Mouse (Mus musculus) cerebellum, postnatal 4 days (tissue): ENCODE results near the gene Ppm1h.

Source experiments
- DNase-seq, 2 experiments: peaks; one replicate each; pipeline ENCODE4 v3.0.0; 2022; ENCODE audit warnings: low spot score in 2 of 2, mixed read lengths in 1 of 2

Ppm1h gene

DNA sequence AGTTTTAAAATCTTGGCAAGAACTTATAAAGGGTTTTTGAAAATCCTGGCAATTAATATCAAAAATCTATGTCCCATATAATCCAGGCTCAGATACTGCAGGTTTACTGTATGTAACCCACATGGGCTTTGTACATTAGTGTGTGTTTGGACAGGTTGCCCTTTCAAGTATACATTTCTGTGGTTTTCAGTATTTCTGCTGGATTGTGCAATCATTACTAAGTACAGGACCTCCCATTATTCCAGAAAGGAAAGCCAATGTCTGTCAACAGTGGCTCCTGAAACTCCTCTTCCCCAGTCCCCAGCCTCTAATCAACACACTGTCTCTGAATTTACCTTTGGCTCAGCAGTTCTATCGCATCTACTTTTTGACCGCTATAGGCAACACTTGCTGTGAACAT is 66.4 kb downstream of the Ppm1h start:
- DNase-seq = no peak

DNA sequence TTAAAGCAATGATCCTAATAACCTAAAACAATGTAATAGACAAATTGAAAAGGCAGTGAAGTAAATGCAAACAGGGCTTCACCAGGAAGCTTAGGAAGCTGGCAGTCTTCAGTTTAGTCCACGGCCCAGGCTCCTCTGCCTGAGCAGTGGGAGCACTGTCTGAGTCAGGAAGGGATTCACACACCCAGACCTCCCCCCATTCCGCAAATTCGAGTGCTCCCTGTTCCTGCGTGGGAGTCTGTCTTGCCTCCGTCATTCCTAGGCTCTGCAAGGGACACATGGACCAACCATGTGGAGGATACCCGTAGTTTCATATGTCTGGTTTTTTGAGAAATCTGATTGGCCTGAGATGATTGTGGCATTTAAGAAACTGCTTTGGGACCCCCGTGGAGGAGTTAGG is 67.6 kb downstream of the Ppm1h start:
- no peak for DNase-seq

DNA sequence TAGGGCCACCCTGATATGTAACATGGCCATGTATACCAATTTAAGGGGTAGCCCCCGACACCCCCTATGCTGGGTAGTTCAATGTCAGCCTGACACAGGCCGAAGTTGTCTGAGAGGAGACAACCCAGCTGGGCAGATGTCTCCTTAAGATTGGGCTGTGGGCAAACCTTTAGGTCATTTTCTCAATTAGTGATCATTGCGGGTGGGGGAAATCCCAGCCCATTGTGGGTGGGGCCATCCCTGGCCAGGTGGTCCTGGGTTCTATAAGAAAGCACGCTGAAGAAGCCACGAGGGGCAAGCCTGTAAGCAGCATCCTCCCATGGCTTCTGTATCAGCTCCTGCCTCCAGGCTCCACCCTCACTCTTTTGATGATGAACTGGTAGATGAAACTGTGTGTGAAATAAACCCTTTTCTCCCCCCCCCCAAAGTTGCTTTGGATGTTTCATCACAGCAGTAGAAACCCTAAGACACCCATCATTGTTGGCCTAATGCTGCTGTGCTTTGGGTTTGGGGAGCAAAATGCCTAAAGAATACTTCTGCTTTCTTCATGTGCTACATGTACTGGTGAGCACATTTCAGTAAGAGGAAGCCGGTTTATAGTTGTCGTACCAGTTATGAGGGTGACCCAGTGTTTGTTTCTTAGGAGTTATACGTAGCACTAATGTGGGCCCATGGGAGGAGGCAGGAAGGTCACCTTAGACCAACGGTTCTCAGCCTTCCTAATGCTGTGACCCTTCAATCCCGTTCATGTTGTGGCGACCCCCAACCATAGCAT is 68.8 kb downstream of the Ppm1h start:
- DNase-seq = no peak

DNA sequence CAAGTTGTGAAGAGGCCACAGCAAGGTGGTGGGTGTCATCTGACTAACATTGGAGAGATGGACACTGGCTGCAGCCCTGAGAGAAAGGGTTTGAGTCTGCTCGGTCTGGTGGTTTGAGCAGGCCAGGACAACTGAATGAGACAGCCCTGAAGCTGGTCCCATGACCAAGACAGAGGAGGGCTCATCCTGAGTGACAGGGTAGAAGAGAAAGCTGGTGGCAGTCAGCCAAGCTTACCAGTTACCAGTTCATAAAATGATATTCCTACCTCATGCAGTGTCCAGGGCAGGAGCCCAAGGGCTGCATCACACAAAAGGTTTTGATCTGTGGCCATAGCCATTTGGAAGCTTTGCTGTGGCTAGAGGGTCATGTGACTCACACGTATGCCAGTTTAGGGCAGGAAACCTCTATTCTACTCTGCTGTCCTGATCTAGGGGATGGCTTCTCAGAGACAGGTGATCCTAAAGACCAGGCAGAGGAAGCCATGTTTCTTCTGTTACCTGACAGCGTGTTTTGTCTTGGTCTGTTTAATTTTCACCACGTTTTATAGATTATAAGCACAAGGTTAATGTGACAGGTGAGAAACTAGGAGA is 69.9 kb downstream of the Ppm1h start:
- DNase-seq = peak; percentile 47 to 85

DNA sequence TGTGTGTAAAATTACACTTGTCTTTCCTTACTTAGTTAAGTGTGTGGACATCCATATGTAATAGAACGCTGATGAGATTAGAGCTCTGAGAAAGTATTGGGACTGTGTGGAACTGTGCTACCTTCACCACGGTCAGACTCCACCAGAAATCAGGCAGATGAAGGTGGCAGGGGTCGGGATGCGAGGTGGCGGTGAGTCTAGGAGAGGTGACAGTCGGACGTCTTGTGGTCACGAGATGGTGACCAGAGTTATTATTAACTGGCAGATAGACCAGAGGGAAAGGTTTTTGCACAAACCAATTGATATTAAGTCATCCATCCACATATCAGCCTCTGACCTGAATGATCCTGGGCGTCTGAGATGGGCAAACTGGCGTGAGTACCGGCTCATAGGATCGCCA is 70.5 kb downstream of the Ppm1h start:
- DNase-seq = no peak

DNA sequence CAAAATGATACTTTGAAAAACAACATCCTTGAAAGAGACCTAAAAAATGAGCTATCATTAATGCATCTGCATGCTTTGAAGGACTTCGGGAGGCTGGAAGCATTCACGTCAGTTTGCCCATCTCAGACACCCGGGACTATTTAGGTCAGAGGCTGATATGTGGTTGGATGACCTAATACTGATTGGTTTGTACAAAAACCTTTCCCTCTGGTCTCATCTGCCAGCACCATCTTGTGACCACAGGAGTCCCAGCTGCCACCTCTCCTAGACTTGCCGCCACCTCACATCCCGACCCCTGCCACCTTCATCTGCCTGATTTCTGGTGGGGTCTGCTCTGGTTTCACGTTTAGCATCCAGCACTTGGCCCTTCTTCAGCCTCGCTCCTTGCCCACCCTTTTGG is 71.3 kb downstream of the Ppm1h start:
- DNase-seq = peak in 1 of 2 experiments; percentile 22

DNA sequence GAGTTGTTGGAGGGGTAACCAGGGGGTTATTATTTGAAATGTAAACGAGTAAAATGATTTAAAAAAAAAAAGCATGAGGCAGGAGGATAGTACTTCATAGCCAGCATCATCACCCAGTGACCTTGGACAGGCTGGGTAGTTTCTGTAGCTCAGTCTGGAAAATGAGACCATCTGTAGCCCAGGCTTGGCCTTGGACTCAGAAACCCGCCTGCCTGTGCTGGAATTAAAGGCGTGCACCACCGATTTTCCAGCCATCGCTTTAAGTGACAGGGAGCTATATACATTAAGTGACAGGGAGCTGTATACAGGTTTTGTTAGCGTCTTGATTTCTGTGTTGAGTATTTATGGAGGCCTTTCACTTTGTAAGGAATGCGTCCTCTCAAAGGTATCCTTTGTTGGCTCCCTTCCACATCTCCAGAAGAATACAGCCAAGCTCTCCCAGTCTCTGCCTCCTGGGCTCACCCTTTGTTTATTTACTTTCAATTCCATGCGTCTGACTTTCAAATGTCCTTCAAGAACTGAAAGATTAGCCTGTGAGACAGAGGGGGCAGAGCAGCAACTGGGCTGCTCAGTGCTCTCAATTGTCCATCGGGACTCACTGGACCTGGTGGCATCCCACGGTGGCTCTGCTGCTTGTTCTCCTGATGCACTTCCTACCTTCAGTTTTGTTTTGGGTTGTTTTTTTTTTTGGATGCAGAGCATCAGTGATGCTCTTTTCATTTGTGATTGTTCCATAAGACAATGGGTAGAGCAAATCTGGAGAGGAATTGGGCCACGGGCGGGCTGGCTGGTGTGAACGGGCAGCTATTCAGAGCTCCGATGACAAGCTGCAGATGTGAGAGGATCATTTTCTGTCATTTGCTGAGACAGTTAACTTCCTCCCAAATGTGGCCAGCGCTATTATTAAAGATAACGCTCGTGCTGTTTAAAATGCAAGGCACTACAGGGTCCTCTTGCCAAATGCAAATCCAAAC is 74.7 kb downstream of the Ppm1h start:
- no peak for DNase-seq

DNA sequence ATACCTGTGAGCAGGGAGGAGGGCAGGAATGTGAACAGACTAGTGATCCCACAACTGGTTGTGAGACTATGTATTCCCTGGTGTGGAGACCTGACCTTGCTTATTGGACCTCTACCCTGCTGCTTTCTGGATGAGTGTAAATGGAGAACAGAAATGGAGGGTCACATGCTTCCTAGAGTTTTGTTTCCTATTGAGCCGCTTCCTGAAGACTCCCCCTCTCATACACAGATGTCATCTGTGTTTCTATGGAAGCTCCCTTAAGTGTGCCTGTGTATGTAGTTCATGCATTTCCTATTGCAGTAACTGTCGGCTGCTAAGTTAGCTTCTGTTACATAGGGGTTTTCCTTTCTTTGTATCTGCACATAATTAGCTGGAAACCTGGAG is 75.4 kb downstream of the Ppm1h start:
- no peak for DNase-seq

DNA sequence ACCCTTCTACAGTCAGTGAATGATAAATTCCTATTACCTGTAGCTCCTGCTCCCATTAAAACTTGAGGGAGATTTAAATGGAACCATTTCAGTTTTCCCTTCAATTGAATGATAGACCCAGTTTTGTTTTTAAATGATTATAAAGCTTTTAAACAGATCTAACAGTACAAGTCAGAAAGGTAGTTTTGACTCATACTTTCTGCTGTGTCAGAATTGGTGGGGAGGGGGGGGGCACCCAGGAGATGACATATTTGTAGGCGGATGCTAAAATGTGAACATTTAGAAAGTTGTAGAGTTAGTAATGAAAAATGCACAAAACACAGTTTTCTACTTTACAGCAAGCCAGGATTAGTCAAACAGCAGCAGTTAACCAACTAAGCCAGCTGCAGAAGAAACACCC is 76.4 kb downstream of the Ppm1h start:
- no peak for DNase-seq

DNA sequence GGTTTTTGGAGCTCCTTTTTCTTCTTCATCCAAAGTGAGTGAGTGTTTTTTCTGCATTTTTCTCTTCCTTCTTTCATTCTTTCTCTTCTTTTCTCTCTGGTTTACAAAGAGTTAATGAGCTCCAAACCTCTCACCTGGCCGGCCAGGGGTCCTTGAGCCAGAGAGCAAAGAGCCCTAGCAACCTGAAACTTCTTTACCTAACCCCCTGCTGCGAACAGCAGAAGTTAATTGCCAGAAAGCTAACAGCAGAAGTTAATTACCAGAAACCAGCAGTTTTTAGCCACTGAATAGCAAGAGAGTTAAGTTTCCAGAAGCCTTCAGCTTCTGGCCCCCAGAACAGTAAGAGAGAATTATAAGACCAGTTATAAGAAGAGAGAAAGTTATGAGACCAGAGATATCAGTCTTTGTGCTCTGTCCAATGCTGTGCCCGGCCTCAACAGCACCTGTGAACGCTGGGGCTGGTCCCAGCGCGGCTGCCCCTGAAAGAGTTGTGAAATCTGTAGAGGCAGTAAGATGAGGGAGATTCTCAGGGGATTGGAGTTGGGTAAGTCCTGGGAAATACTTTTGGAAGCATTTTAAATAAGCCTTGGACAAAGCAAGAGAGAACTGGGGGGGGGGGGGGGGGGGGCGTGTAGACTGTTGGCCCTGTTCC is 78.4 kb downstream of the Ppm1h start:
- no peak for DNase-seq

DNA sequence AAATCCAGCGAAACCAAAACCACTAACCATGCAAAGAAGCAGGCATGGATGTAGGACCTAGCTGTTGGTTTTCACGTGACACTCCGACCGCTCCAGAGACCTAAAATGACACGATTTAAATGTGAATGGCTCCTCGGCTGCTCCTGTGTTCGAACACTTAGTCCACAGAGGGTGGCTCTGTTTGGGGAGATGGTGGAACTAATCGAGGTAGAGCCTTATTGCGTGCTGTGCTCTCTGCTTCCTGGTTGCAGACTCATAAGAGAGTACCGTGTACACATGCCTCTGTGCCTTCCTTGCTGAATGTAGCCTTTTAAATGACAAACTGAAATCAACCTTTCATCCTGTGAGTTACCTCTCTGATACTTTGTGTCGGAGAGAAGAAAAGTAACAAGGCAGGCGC is 79.2 kb downstream of the Ppm1h start:
- DNase-seq = no peak

DNA sequence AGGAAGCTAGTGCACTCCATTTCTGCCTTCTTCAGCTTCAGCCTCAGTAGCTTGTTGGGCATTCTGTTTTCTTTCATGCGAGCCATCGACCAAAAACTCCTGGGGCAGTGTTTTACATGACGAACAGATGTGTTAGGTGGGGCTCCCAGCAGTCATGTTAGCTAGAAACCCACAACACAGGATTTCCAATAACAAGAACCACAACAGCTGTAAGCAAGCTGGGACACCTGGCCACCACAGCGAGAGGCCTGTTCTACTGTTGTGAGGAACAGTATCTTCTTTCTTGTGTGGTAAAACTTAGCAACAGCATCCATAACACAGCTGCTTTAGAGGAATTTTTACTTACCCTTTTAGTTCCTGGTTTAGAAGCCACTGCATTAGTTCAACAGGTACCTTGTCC is 79.8 kb downstream of the Ppm1h start:
- no peak for DNase-seq

DNA sequence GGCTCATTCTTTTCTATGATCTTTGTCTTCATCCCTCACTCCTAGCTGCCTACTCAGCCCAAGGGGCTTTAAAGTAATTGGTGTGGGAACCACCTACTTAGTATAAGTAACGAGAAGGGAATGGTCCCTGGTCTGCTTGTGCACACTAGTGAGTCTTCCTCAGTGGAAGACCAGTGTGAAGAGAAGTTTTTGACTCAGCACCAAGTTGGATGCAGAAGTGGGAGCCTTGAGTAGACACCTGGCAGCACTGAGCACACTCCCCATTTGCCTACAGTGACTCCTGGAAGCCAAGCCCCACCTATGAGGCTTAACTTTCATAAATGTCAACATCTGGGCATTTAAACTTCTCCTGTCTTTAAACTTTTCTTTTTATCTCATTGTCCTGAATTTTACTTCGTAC is 81.2 kb downstream of the Ppm1h start:
- DNase-seq = no peak

DNA sequence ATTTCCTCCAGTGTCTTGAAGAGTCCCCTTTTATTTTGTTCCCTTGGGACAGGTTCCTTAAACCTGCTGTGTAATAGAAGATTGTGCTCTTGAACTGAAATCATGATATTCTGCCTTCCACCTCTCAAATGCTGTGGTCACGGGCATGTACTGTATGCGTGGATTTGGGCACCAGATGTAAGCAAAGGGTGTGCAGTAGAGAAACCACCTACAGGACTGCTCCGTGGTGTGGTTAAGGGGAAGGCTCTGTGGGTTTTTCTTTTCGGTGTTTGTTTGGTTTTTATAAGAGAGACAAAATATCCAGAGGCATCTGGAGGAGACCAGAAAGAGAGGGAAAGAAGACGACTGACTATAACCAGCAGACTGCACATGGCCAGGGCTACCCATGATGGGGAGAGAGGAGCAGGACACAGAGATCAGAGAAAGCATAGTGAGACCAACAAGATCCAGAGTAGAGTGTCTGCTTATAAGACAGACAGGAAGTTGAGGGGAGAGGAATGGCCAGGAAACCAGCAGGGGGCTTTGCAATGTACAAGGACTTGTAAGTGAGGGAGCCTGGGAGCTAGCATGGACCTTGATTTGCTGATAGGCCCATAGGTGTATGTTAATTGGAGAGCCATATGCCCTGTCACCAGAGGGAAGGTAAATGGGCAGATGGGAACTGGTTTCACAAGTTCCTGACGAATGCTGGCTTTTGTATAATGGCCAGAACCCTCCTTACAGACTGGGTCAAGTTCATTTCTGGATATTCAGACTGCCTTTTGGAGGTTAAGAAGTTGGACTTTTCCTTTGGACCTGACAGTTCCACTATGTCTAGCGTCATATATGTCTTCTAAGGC is 82.1 kb downstream of the Ppm1h start:
- no peak for DNase-seq

DNA sequence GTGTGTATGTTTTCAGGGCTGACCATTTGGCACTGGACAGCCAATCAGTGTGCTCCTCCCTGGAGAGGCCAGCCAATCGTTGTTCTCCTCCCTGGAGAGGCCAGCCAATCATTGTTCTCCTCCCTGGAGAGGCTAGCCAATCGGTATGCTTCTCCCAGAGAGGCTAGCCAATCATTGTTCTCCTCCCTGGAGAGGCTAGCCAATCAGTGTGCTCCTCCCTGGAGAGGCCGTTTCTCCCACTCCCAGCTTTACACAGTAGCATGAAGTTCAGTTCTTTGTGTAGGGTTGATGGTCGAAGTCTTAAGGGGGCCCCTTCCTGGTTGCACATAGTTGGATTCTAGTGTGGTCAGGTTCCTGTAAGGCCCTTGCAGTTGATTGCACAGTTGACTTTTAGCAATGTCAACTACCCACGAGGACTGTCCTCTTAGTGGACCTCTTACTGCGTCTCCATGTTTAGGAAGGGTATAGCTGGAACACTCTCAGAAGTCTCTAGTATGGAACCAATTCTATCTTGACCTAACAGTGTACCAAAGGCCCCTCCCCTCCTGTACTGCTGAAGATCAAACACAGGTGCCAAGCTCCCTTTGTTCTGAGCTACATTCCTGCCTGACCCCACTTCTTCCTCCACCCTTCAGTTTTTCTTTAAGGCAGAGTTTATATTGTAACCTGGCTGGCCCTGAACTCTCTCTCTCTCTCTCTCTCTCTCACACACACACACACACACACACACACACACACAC is 84.4 kb downstream of the Ppm1h start:
- DNase-seq = no peak

DNA sequence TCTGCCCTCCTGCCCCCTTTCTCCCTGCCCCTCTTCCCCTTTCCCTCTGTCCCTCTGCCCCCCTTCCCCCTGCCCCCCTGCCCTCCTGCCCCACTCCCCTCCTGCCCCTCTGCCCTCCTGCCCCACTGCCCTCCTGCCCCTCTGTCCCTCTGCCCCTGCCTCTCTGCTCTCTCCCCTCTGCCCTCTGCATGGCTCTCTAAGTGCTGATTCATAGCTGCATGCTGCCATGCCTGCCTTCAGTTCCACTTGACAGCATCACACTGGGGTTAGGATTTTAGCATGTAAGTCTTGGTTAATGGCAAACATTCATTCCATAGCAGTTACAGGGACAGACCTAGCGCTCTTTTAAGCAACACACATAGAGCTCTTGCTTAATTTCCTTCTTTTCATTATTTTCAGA is 85.0 kb downstream of the Ppm1h start:
- no peak for DNase-seq

DNA sequence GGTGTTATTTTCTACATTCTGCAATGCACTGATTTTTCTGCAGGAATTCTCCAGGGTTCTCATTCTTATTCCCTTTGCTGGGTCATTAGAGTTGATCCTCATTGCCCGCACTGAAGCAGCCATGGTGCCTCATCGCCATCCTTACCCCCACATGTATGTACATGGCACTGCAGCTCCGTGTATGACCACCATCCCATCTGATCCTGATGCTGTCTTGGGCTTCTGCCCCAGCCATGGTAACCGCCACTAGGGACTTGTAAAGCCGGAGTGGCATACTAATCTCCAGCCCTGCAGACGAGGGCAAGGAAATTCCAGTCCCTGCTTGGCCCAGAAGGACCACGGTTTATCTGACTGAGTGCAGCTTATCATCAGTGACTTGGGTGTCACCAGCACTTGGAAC is 86.1 kb downstream of the Ppm1h start:
- no peak for DNase-seq

DNA sequence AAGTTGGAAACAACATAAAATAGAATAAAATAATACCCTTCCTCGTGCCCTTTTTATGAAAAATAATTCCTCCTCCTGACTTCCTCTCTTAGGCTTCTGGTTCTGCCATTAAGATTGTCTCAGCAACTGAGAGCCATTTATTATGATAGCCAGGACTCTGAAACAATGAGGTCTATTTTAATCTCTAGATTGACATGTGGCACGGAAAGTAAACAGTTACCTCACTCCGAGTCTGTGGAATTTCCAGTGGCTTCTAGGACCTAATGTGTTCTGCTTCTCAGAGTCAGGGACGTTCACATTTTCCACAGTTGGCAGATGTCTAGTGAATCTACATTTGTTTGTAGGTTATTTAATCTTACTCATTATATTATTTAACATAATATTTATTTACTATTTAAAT is 87.0 kb downstream of the Ppm1h start:
- DNase-seq = no peak

DNA sequence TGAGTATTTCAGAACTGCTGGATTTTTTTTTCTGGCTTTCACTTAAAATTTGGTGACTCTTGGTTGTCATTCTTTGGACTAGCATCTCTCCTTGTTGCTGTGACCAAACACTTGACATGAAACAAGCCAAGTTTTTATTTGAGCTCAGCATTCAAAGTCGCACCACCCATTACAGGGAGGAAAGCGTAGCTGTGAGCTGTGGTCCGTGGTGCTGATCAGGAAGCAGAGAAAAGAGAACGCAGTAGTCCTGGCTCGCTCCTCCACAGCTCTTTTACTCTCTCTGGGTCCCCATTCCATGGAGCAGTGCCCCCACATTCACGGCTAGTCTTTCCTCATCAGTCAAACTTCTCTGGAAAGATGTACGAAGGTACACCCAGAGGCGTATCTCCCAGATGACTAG is 87.4 kb downstream of the Ppm1h start:
- no peak for DNase-seq

DNA sequence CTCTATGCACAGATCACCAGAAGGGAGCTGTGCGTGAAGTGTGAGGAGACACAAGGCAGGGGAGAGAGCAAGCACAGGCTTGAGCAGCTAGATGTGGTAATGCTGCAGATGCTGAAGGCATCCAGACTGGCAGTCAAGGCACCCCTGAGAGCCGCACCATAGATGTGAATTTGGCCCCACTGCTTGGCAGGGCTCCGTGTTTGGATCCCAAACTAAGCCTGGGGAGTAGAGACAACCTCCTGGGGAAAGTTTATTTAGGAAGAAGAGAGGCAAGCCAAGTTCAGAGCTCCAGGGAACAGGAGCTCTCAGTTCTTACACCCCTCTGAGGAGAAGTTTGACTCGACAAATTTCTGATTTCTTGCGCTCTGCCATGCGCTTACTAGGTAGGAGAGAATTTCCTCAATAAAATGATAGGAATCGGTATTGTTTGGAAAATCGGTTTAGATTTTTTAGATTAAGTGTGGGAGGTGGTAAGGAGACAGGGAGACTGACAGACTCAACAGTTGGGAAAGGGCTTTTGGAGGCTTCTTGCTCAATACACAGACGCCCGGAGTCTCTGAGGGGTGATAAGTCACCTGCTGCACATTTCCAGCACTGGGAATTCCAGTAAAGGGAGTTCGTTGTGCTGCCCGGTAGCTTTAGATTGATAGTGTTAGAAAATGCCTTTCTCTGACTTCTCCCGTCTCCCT is 89.8 kb downstream of the Ppm1h start:
- no peak for DNase-seq
